Mouse (Mus musculus) CD4-positive, CD25-positive, alpha-beta regulatory T cell, adult 4 months (primary cell): ENCODE data around the gene Abcd3. TPM values are rescaled to one million over a fixed set of nuclear protein-coding genes. Genes with fewer than 3 reads are reported as not detected.

Experiments used
- polyA plus RNA-seq, 2 experiments: library from polyadenylated mRNA; unstranded; fragments of 100-300 nt; shearing (Covaris generic); gene quantifications; one replicate each; pipeline ENCODE4 v1.2.1; 2017

The Abcd3 gene
- polyA plus RNA-seq, 2 experiments from 2014 or later = 13.5 to 15.4 TPM

Other genes with a start within 250 kb of the Abcd3 start
- gene 4930432M17Rik, start 144.5 kb downstream of the Abcd3 start, polyA plus RNA-seq = not detected
- gene F3, start 91.8 kb downstream of the Abcd3 start, polyA plus RNA-seq = not detected
- under 1 TPM; 0.92 to 0.94 TPM for gene Arhgap29, start 137.2 kb upstream of the Abcd3 start, polyA plus RNA-seq
- not detected for gene Abca4, start 229.1 kb upstream of the Abcd3 start, polyA plus RNA-seq